Mouse (Mus musculus): ENCODE data around the gene Trim33.

Trim33 gene

GRCm38 (mm10) chr3:103400807-103401206 lies 121.7 kb downstream of the Trim33 start:
- DNase-seq (ENCODE audit: low spot score): no peak

GRCm38 (mm10) chr3:103401342-103402098 lies 122.4 kb downstream of the Trim33 start:
- DNase-seq (ENCODE audit: low spot score): no peak

- no peak for DNase-seq (ENCODE audit: low spot score)
These were observed 123.1 kb downstream of the Trim33 start for GRCm38 (mm10) chr3:103402212-103402611.

- DNase-seq (ENCODE audit: low spot score): no peak
These were observed 126.0 kb downstream of the Trim33 start for GRCm38 (mm10) chr3:103405135-103405534.

- DNase-seq (ENCODE audit: low spot score): no peak
These were observed 127.0 kb downstream of the Trim33 start for GRCm38 (mm10) chr3:103405871-103406765.

All from urinary bladder, postnatal 10 days (tissue).